Mouse (Mus musculus) liver, embryonic 16.5 days (tissue): Measurements from ENCODE around the gene Eomes. TPM values are rescaled to one million over a fixed set of nuclear protein-coding genes. Genes with fewer than 3 reads are reported as not detected.

ENCODE experiments used
- polyA plus RNA-seq: library from polyadenylated mRNA; unstranded; fragments of >200 nt; fragmentation: Nextera tagmentation; extraction: Ambion mirVana; gene quantifications from 2 replicates; pipeline ENCODE4 v1.2.1, GENCODE M21; 2015

Gene Eomes
- polyA plus RNA-seq, 1 experiment from 2014 or later = not detected

Other genes starting within 250 kb of the Eomes start
- gene Golga4, start 28.1 kb downstream of the Eomes start, polyA plus RNA-seq = 13.3 and 13.7 TPM in 2 replicates
- 1.1 and 1.4 TPM in 2 replicates for gene Itga9, start 128.5 kb downstream of the Eomes start, polyA plus RNA-seq